Mouse (Mus musculus): Measurements from ENCODE around the gene Cybrd1. TPM values are rescaled to one million over a fixed set of nuclear protein-coding genes. Genes with fewer than 3 reads are reported as not detected.

Gene Cybrd1
- total and polyA plus RNA-seq, 2 experiments: under 0.01 to 0.05 TPM

DNA sequence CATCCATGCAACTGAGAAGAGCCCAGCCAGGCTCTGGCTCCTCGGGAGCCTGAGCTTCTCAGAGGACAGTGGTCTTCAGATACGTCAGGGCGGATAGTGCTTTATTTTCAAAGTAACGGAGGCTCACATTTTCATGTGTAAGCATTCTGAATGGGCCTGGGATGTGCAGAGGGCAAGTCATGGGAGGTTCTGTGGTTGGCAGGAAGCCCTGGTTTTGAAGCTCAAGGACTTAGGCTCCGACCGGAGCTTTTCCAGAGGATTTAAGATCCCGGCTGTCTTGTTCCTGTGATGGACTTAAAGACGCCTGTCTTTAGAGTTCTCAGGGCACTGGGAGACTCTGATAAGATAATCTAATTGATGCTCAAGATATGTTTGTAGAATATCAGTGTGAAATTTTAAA, 38.7 kb downstream of the Cybrd1 start:
- Histone ChIP-seq H3K36me3 (ENCODE audit: control insufficient read depth, insufficient read depth, low read length) (no peaks in the 10 kb centered on the region), H3K9ac (ENCODE audit: low read depth, low read length) (no peak overlapping the region), H3K27ac (replicated peaks; ENCODE audit: insufficient read depth, low read depth, low read length) (no peak overlapping the region), H3K79me2 (ENCODE audit: control insufficient read depth, insufficient read depth, low read length) (no peaks in the 10 kb centered on the region), H3K4me1 (ENCODE audit: control insufficient read depth, insufficient read depth, low read length) (no peaks in the 10 kb centered on the region), H3K4me3 (ENCODE audit: insufficient read depth, low read depth, low read length) (no peak overlapping the region), H3K27me3 (ENCODE audit: control insufficient read depth, insufficient read depth, low read length) (no peaks in the 10 kb centered on the region)
- WGBS: 82% methylated on average over 8 of the region's 8 CpGs
- no peak for TF ChIP-seq CTCF (IDR thresholded peaks at IDR 0.05; ENCODE audit: low read depth, low read length)
- TF ChIP-seq POLR2A (IDR thresholded peaks at IDR 0.05; ENCODE audit: extremely low read depth, insufficient read depth, low read length): no peak
- DNase-seq (ENCODE audit: extremely low read depth, low read depth, low spot score): no peak

DNA sequence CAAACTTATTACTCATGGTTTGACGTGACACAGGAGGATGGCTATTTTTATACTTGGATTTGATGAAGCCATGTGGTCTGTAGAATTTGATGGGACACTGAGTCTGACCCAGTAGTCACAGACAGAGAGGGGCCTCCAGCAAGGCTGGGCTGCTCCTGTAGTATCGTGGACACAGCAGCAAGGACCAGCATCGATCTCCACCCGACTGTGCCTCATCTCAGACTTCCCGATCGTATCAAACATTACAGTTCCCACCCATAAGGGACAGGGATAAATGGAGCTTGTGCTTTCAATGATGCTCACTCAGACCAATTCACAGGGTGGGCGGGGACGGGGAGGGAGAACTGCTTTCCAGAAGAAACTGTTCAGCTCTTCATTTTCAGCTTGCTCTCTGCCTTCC, 40.2 kb downstream of the Cybrd1 start:
- WGBS: 95% methylated on average over 8 of the region's 8 CpGs

GRCm38 (mm10) chr2:71159576-71160306, 42.0 kb downstream of the Cybrd1 start:
- TF ChIP-seq POLR2A (IDR thresholded peaks at IDR 0.05; ENCODE audit: extremely low read depth, insufficient read depth, low read length) (no peak), CTCF (IDR thresholded peaks at IDR 0.05; ENCODE audit: low read depth, low read length) (no peak)
- H3K79me2 ChIP-seq (ENCODE audit: control insufficient read depth, insufficient read depth, low read length): no peaks in the 10 kb centered on the region
- no peaks in the 10 kb centered on the region for H3K27me3 ChIP-seq (ENCODE audit: control insufficient read depth, insufficient read depth, low read length)
- no peak overlapping the region for H3K4me3 ChIP-seq (ENCODE audit: insufficient read depth, low read depth, low read length)
- no peak overlapping the region for H3K27ac ChIP-seq (replicated peaks; ENCODE audit: insufficient read depth, low read depth, low read length)
- DNase-seq (ENCODE audit: extremely low read depth, low read depth, low spot score): no peak
- H3K36me3 ChIP-seq (ENCODE audit: control insufficient read depth, insufficient read depth, low read length): no peaks in the 10 kb centered on the region
- WGBS: 86% methylated on average over 16 of the region's 16 CpGs
- H3K4me1 ChIP-seq (ENCODE audit: control insufficient read depth, insufficient read depth, low read length): no peaks in the 10 kb centered on the region
- no peak overlapping the region for H3K9ac ChIP-seq (ENCODE audit: low read depth, low read length)

More for the DNA sequence above, 40.2 kb downstream of the Cybrd1 start:
- no peak for TF ChIP-seq POLR2A (IDR thresholded peaks at IDR 0.05; ENCODE audit: extremely low read depth, insufficient read depth, low read length)
- no peak for TF ChIP-seq CTCF (IDR thresholded peaks at IDR 0.05; ENCODE audit: low read depth, low read length)
- no peaks in the 10 kb centered on the region for H3K4me1 ChIP-seq (ENCODE audit: control insufficient read depth, insufficient read depth, low read length)
- no peaks in the 10 kb centered on the region for H3K36me3 ChIP-seq (ENCODE audit: control insufficient read depth, insufficient read depth, low read length)
- no peak overlapping the region for H3K4me3 ChIP-seq (ENCODE audit: insufficient read depth, low read depth, low read length)
- H3K27me3 ChIP-seq (ENCODE audit: control insufficient read depth, insufficient read depth, low read length): no peaks in the 10 kb centered on the region
- no peak for DNase-seq (ENCODE audit: extremely low read depth, low read depth, low spot score)
- H3K27ac ChIP-seq (replicated peaks; ENCODE audit: insufficient read depth, low read depth, low read length): no peak overlapping the region
- no peak overlapping the region for H3K9ac ChIP-seq (ENCODE audit: low read depth, low read length)
- H3K79me2 ChIP-seq (ENCODE audit: control insufficient read depth, insufficient read depth, low read length): no peaks in the 10 kb centered on the region

DNA sequence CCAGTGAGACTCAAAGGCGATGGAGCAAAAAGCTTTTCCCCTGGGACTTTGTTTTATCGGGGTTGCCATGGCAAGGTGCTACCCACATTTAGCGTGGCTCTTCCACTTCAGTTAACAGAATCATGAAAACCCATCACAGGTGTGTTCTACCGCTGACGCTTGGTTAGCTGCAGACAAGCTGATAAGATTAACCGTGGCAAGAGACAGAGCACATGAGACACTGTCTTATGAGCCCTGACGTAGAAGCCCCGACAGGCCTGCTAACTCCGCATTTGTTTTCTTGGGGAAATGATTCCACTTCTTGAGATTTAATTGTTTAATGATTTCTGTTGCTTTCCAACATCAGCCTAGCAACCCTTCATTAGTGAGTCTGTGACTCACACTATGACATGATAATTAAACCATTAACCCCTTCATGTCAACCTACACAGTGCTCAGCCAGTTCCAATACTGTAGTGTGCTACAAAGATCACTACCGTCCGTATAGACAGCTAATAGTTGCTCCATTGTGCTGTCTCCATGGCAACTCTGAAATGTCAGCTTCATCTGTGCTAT, 42.7 kb downstream of the Cybrd1 start:
- Histone ChIP-seq H3K27ac (replicated peaks; ENCODE audit: insufficient read depth, low read depth, low read length) (no peak overlapping the region), H3K36me3 (ENCODE audit: control insufficient read depth, insufficient read depth, low read length) (no peaks in the 10 kb centered on the region), H3K79me2 (ENCODE audit: control insufficient read depth, insufficient read depth, low read length) (no peaks in the 10 kb centered on the region), H3K27me3 (ENCODE audit: control insufficient read depth, insufficient read depth, low read length) (no peaks in the 10 kb centered on the region), H3K4me1 (ENCODE audit: control insufficient read depth, insufficient read depth, low read length) (no peaks in the 10 kb centered on the region), H3K9ac (ENCODE audit: low read depth, low read length) (no peak overlapping the region), H3K4me3 (ENCODE audit: insufficient read depth, low read depth, low read length) (no peak overlapping the region)
- TF ChIP-seq POLR2A (IDR thresholded peaks at IDR 0.05; ENCODE audit: extremely low read depth, insufficient read depth, low read length) (no peak), CTCF (IDR thresholded peaks at IDR 0.05; ENCODE audit: low read depth, low read length) (no peak)
- no peak for DNase-seq (ENCODE audit: extremely low read depth, low read depth, low spot score)
- 83% methylated on average over 11 of the region's 11 CpGs for WGBS

- no peaks in the 10 kb centered on the region for H3K36me3 ChIP-seq (ENCODE audit: control insufficient read depth, insufficient read depth, low read length)
- H3K27ac ChIP-seq (replicated peaks; ENCODE audit: insufficient read depth, low read depth, low read length): no peak overlapping the region
- H3K4me1 ChIP-seq (ENCODE audit: control insufficient read depth, insufficient read depth, low read length): no peaks in the 10 kb centered on the region
- TF ChIP-seq CTCF (IDR thresholded peaks at IDR 0.05; ENCODE audit: low read depth, low read length) (no peak), POLR2A (IDR thresholded peaks at IDR 0.05; ENCODE audit: extremely low read depth, insufficient read depth, low read length) (no peak)
- no peaks in the 10 kb centered on the region for H3K79me2 ChIP-seq (ENCODE audit: control insufficient read depth, insufficient read depth, low read length)
- H3K27me3 ChIP-seq (ENCODE audit: control insufficient read depth, insufficient read depth, low read length): no peaks in the 10 kb centered on the region
- H3K4me3 ChIP-seq (ENCODE audit: insufficient read depth, low read depth, low read length): no peak overlapping the region
- 84% methylated on average over 7 of the region's 7 CpGs for WGBS
- no peak for DNase-seq (ENCODE audit: extremely low read depth, low read depth, low spot score)
- H3K9ac ChIP-seq (ENCODE audit: low read depth, low read length): no peak overlapping the region
Observed at GRCm38 (mm10) chr2:71161558-71161957, 43.8 kb downstream of the Cybrd1 start.

All from liver, adult 2 months (tissue).